Mouse (Mus musculus) stomach, postnatal 0 days (tissue): ENCODE measurements around the gene Adamts10. TPM values are rescaled to one million over a fixed set of nuclear protein-coding genes. Genes with fewer than 3 reads are reported as not detected.
A peak's percentile ranks its signal among the peaks of the same experiment; 100 is the strongest.

Experiments
- ATAC-seq: fragments of 200-750 bp; cut with Nextera tagmentation; 2 replicates; pipeline ENCODE4 v1.8.0; 2017; ENCODE audit not compliant: low FRiP score, low TSS enrichment
- DNase-seq: peaks from one replicate; pipeline ENCODE4 v3.0.0-alpha.2; 2016; ENCODE audit warnings: low spot score
- H3K27ac ChIP-seq: fragments of 300-500 bp; sonication (generic); replicated peaks from 2 replicates; pipeline ENCODE4 v1.5.1; 2014; ENCODE audit warnings: mild to moderate bottlenecking, control low read depth
- H3K27me3 ChIP-seq: fragments of 300-500 bp; sonication (generic); 2 replicates; pipeline ENCODE4 v1.6.1; 2014; ENCODE audit warnings: low read length; ENCODE audit not compliant: control insufficient read depth, insufficient read depth
- H3K36me3 ChIP-seq: fragments of 300-500 bp; sonication (generic); 2 replicates; pipeline ENCODE4 v1.6.1; 2014; ENCODE audit warnings: low read length, mixed read lengths; ENCODE audit not compliant: control insufficient read depth, insufficient read depth
- H3K4me1 ChIP-seq: fragments of 300-500 bp; sonication (generic); replicated peaks from 2 replicates; pipeline ENCODE4 v1.6.1; 2014; ENCODE audit warnings: antibody characterized with exemption; ENCODE audit not compliant: control insufficient read depth, insufficient read depth
- H3K4me2 ChIP-seq: fragments of 300-500 bp; sonication (generic); replicated peaks from 2 replicates; pipeline ENCODE4 v1.6.1; 2014; ENCODE audit warnings: low read depth, mild to moderate bottlenecking, control low read depth, moderate library complexity
- H3K4me3 ChIP-seq: fragments of 300-500 bp; sonication (generic); 2 replicates; pipeline ENCODE4 v1.5.1; 2014; ENCODE audit warnings: low read depth, low read length, control low read depth
- H3K9ac ChIP-seq: fragments of 300-500 bp; sonication (generic); 2 replicates; pipeline ENCODE4 v1.6.1; 2014; ENCODE audit warnings: mild to moderate bottlenecking, low read length, control low read depth, mixed read lengths
- H3K9me3 ChIP-seq: fragments of 300-500 bp; sonication (generic); 2 replicates; pipeline ENCODE4 v1.6.1; 2016; ENCODE audit warnings: low read length; ENCODE audit not compliant: control insufficient read depth
- CTCF ChIP-seq: IDR thresholded peaks from 2 replicates; pipeline ENCODE4 v1.5.1; 2016; ENCODE audit warnings: antibody characterized with exemption, low read depth, mild to moderate bottlenecking, moderate library complexity
- EP300 ChIP-seq: optimal IDR thresholded peaks from 2 replicates; pipeline ENCODE3; 2016; ENCODE audit warnings: antibody characterized with exemption
- WGBS: fragments of 180-500 bp; shearing (Covaris S2); extraction: QIAGEN DNeasy Blood & Tissue Kit; methylation state at CpG from one replicate; pipeline ENCODE4 v1.1.7; 2014; 5-methylcytosine and 5-hydroxymethylcytosine counted together
- polyA plus RNA-seq: library from polyadenylated mRNA; unstranded; fragments of >200 nt; fragmentation: Nextera tagmentation; extraction: Ambion mirVana; gene quantifications from 2 replicates; pipeline ENCODE4 v1.2.1, GENCODE M21; 2015

Gene Adamts10
- polyA plus RNA-seq: 12.5 and 15.1 TPM in 2 replicates

DNA sequence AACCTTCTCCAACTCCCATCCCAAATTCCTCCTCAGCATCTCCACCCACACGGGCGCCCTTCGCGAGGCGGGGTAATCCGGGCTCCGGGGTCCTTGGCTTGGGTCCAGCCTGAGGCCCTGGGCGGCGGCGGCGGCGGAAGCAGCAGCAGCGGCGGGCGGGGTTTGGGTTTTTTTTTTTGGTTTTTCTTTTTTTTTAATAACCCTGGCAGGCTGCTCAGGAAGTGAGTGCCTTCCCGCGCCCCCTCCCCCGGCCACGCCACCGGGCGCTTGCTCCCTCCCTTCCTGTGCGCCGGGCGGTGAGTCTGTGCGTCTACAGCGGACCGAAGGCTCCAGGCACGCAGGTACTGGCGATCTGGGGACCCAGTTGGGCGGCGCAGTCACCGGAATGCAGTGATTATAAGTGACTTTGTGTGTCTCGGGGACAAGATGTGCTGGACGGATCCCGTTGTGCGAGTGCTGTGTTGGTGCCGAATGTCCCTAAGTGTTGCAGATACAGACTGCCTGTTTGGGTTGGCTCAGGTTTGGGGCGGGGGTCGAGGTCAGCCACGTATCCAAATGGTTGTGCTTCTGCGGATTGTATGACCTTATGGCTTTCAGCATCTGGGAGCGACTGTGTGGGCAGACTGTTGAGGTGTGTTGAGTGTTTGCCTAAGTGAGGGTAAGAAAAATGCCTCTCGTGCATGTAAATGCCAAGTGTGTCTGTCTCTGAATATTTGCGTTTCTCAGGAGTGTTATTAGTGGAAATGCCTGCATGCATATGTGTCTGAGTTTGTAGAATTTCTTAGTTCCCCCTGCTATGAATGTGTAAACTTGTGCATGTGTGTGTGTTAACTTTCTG, at the start of gene Adamts10:
Adamts10 (plus strand) TSS at position 287 of the 838 bp plus-strand sequence.
- peak; percentile 69; the same call in 1 of the 2 replicates for ATAC-seq
- no peaks in the 10 kb centered on the region for H3K9me3 ChIP-seq
- peak within 1 kb of the TSS; percentile 55 for H3K4me3 ChIP-seq
- peak within 1 kb of the TSS; percentile 54 for H3K9ac ChIP-seq
- peak within 1 kb of the TSS; percentile 79 for H3K27ac ChIP-seq
- 0 out of 2 replicates have a peak, but pooled peaks cover 2% of the 10 kb centered on the region for H3K36me3 ChIP-seq
- under 1% methylated on average over 42 of the region's 44 CpGs for WGBS
- DNase-seq: peak; percentile 63
- H3K4me2 ChIP-seq: peak within 1 kb of the TSS; percentile 71
- H3K4me1 ChIP-seq: 0 out of 2 replicates have a peak, but pooled peaks cover 2% of the 10 kb centered on the region
- no peak for TF ChIP-seq EP300
- no peak; the same call in 1 of the 2 replicates for TF ChIP-seq CTCF
- H3K27me3 ChIP-seq: no peaks in the 10 kb centered on the region

DNA sequence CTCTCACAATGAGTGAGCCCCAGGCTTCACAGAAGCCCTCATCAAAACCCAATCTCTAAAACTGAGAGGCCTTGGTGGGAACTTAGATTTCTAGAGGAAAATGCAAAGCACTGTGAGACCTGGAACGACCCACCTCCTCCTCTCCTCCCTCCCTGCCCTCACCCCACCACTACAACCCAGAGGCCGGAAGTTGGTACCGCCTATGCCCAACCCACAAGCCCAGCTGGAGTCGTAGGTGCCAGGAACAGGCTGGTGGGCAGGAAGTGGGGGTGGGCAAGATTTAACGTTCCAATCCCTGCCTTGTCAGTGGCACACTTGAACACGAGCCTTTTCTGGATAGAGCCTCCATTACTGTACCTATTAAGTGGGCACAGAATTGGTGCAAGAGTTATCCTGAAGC, 40.0 kb upstream of the Adamts10 start:
- no peak for ATAC-seq
- no peaks in the 10 kb centered on the region for H3K9me3 ChIP-seq
- TF ChIP-seq EP300: no peak
- TF ChIP-seq CTCF: no peak
- H3K9ac ChIP-seq: no peak overlapping the region
- no peak overlapping the region for H3K27ac ChIP-seq
- DNase-seq: no peak
- no peak overlapping the region for H3K4me3 ChIP-seq
- WGBS: 42% methylated on average over 6 of the region's 6 CpGs
- H3K36me3 ChIP-seq: no peaks in the 10 kb centered on the region
- H3K4me1 ChIP-seq: no peaks in the 10 kb centered on the region
- no peaks in the 10 kb centered on the region for H3K27me3 ChIP-seq
- H3K4me2 ChIP-seq: no peak overlapping the region

DNA sequence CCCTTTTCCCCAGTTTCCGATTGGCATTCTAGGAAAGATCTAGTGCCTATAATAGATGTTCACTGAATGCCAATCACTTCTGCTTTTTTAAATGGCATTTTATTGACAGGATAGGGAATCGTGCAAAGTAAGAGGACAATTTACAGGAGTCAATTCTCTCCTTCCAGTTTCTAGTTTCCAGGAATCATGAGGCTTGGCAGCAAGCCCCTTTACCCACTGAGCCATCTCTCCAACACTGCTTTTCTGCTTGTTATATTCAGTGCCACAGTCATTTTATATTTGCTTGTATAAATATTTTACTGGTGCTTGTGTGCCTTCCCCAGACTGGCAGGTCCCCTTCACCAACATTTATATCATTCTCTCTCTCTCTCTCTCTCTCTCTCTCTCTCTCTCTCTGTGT, 36.8 kb upstream of the Adamts10 start:
- TF ChIP-seq EP300: no peak
- no peak for TF ChIP-seq CTCF
- H3K4me1 ChIP-seq: no peaks in the 10 kb centered on the region
- no peaks in the 10 kb centered on the region for H3K27me3 ChIP-seq
- H3K4me2 ChIP-seq: no peak overlapping the region
- H3K9me3 ChIP-seq: no peaks in the 10 kb centered on the region
- H3K27ac ChIP-seq: no peak overlapping the region
- DNase-seq (no peak), ATAC-seq (no peak)
- WGBS: 78% methylated on average over 2 of the region's 2 CpGs
- no peak overlapping the region for H3K4me3 ChIP-seq
- no peaks in the 10 kb centered on the region for H3K36me3 ChIP-seq
- H3K9ac ChIP-seq: no peak overlapping the region

DNA sequence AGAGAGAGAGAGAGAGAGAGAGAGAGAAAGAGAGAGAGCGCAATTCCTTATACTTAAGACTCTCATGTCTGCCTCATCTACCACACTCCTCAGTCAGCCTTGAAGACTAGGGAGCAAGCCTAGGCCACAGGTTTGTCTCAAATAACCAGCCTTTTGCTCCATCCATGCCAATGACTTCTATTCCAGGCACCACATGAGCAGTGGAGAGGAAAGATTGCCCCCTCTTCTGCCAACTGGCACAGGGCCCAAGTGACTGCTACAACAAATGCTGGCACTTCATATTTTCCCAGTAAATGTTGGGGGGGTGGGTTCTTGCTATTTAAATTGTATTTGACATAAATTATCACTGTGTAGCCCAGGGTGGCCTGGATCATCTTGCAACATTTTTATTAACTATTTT, 36.4 kb upstream of the Adamts10 start:
- no peak for DNase-seq
- TF ChIP-seq CTCF: no peak
- no peak for TF ChIP-seq EP300
- Histone ChIP-seq H3K36me3 (no peaks in the 10 kb centered on the region), H3K4me1 (no peaks in the 10 kb centered on the region), H3K27me3 (no peaks in the 10 kb centered on the region), H3K9me3 (no peaks in the 10 kb centered on the region), H3K4me3 (no peak overlapping the region), H3K9ac (no peak overlapping the region), H3K4me2 (no peak overlapping the region), H3K27ac (no peak overlapping the region)
- no peak for ATAC-seq
- 100% methylated on average over 1 of the region's 1 CpGs for WGBS

DNA sequence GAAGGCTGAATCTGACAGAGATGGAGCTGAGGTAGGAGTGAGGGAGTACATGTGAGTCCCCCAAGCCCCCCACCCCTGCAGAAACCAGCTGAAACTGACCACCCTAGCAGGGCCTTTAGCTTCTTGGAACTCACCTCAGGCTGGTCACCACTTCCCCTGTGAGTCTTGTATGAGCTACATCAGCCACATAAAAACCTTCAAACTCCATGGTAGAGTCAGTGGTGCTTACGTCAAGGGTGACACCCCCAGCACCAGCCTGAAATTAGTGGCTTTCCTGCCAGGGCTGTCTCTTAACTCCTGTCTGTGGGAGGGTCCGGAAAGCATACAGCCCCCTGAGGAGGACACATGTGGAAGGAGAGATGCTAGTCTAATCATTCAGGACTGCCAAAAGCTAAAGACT, 32.6 kb upstream of the Adamts10 start:
- 88% methylated on average over 2 of the region's 2 CpGs for WGBS
- Histone ChIP-seq H3K4me1 (no peaks in the 10 kb centered on the region), H3K27ac (no peak overlapping the region), H3K9me3 (no peaks in the 10 kb centered on the region), H3K27me3 (no peaks in the 10 kb centered on the region), H3K4me2 (no peak overlapping the region), H3K4me3 (no peak overlapping the region), H3K9ac (no peak overlapping the region), H3K36me3 (no peaks in the 10 kb centered on the region)
- no peak for ATAC-seq
- no peak for TF ChIP-seq CTCF
- TF ChIP-seq EP300: no peak
- no peak for DNase-seq

DNA sequence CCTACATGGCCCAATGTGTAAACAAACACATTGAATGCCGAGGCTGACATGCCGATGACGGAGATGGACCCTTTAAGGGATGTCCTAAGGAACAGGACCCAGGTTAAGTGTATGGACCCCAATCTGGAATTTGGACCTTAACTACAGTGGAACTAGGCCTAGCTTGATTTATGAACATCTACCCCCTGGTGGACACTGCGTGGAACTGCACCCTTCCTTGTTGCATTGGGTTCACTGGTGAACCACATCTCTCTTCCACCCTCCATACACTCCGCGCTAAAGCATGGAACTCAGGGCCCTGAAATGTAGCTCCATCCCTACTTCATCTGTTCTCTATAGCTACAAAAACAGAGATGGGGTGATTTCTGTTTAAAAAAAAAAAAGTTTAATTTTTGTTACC, 30.9 kb upstream of the Adamts10 start:
- DNase-seq (no peak), ATAC-seq (no peak)
- no peak overlapping the region for H3K9ac ChIP-seq
- no peaks in the 10 kb centered on the region for H3K4me1 ChIP-seq
- H3K27ac ChIP-seq: no peak overlapping the region
- no peaks in the 10 kb centered on the region for H3K9me3 ChIP-seq
- H3K4me3 ChIP-seq: no peak overlapping the region
- H3K27me3 ChIP-seq: no peaks in the 10 kb centered on the region
- no peak overlapping the region for H3K4me2 ChIP-seq
- 69% methylated on average over 6 of the region's 6 CpGs for WGBS
- TF ChIP-seq EP300 (no peak), CTCF (peak; percentile 75)
- no peaks in the 10 kb centered on the region for H3K36me3 ChIP-seq
